Mouse (Mus musculus): Measurements from ENCODE around the gene Ackr3.

GRCm38 (mm10) chr1:90238095-90238888 is 34.5 kb downstream of the Ackr3 start:
- no peak for TF ChIP-seq CTCF (IDR thresholded peaks at IDR 0.05; ENCODE audit: low read depth)
- no peak for TF ChIP-seq EP300 (optimal IDR thresholded peaks at IDR 0.05)
